Mouse (Mus musculus) limb, embryonic 13.5 days (tissue): ENCODE measurements around the gene Bmp6. TPM values are rescaled to one million over a fixed set of nuclear protein-coding genes. Genes with fewer than 3 reads are reported as not detected.

ENCODE experiments used
- ATAC-seq: fragments of 200-750 bp; cut with Nextera tagmentation; 2 replicates; pipeline ENCODE4 v1.8.0; 2017; ENCODE audit warnings: low read depth, moderate number of reproducible peaks, moderate TSS enrichment; ENCODE audit not compliant: low FRiP score
- H3K27ac ChIP-seq: fragments of 300-500 bp; sonication (generic); 2 replicates; pipeline ENCODE4 v1.5.1; 2015; ENCODE audit warnings: inconsistent platforms, mild to moderate bottlenecking, moderate library complexity
- H3K27me3 ChIP-seq: fragments of 300-500 bp; sonication (generic); 2 replicates; pipeline ENCODE4 v1.6.1; 2015; ENCODE audit warnings: mild to moderate bottlenecking, inconsistent platforms
- H3K36me3 ChIP-seq: fragments of 300-500 bp; sonication (generic); 2 replicates; pipeline ENCODE4 v1.6.1; 2015; ENCODE audit warnings: inconsistent platforms, mild to moderate bottlenecking, moderate library complexity
- H3K4me1 ChIP-seq: fragments of 300-500 bp; sonication (generic); 2 replicates; pipeline ENCODE4 v1.6.1; 2015; ENCODE audit warnings: inconsistent platforms
- H3K4me2 ChIP-seq: fragments of 300-500 bp; sonication (generic); replicated peaks from 2 replicates; pipeline ENCODE4 v1.6.1; 2015; ENCODE audit warnings: inconsistent platforms, mild to moderate bottlenecking, moderate library complexity
- H3K4me3 ChIP-seq: fragments of 300-500 bp; sonication (generic); 2 replicates; pipeline ENCODE4 v1.5.1; 2015; ENCODE audit warnings: moderate library complexity, mild to moderate bottlenecking, inconsistent platforms
- H3K9ac ChIP-seq: fragments of 300-500 bp; sonication (generic); 2 replicates; pipeline ENCODE4 v1.6.1; 2015; ENCODE audit warnings: mild to moderate bottlenecking, inconsistent platforms
- H3K9me3 ChIP-seq: fragments of 300-500 bp; sonication (generic); 2 replicates; pipeline ENCODE4 v1.6.1; 2016; ENCODE audit warnings: inconsistent platforms
- WGBS: fragments of 180-500 bp; shearing (Covaris S2); methylation state at CpG from one replicate; pipeline ENCODE4 v1.1.7; 2015; 5-methylcytosine and 5-hydroxymethylcytosine counted together
- polyA plus RNA-seq: library from polyadenylated mRNA; unstranded; fragments of >200 nt; fragmentation: Nextera tagmentation; extraction: Ambion mirVana; gene quantifications from 2 replicates; pipeline ENCODE4 v1.2.1, GENCODE M21; 2015

Gene Bmp6
- polyA plus RNA-seq = 0.73 and 0.83 TPM in 2 replicates

DNA sequence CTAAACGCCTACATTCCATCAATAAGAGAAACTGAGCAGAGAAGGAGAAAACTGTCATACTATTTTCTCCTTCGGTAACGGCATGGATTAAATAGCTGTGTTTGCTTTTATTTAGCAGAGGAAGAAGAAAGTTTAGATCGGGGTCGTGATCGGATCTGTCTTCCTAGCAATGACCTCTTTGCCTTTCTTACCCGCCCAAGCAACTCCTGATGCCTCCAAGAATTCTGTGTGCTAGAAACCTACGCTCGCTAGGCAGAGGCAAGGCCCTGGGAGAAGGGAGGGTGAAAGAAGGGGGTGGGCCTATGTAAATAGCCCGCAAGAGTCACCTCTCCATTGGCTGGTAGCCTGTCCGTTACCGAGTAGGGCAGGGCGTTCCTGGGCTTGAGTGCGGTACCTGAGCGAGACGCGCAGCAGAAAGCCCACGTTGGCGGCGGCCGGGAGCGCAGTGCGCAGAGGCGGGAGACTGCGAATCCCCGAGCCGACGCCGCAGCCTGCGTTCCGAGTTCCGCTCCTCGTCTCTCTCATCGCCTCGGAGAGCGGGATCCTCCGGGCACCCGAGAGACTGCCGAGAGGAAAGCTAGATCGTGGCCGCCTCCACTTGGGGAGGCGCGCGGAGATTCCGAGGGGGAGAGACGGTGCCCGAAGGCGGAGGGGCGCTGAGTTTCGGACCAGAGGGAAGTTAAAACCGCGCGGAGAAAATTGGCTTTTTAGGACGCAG, at the start of gene Bmp6:
Bmp6 (plus strand) TSS at position 395 of the 718 bp plus-strand sequence.
- ATAC-seq = peak; percentile 97
- peak within 1 kb of the TSS; percentile 51 for H3K4me3 ChIP-seq
- H3K36me3 ChIP-seq = no peaks in the 10 kb centered on the region
- peak within 1 kb of the TSS; percentile 61 for H3K9ac ChIP-seq
- H3K9me3 ChIP-seq = no peaks in the 10 kb centered on the region
- no peak within 1 kb of the TSS for H3K27ac ChIP-seq
- H3K4me1 ChIP-seq = peaks cover 30% of the 10 kb centered on the region
- H3K27me3 ChIP-seq = peaks cover 65% of the 10 kb centered on the region
- H3K4me2 ChIP-seq = peak within 1 kb of the TSS; percentile 85
- WGBS = 2% methylated on average over 52 of the region's 54 CpGs

DNA sequence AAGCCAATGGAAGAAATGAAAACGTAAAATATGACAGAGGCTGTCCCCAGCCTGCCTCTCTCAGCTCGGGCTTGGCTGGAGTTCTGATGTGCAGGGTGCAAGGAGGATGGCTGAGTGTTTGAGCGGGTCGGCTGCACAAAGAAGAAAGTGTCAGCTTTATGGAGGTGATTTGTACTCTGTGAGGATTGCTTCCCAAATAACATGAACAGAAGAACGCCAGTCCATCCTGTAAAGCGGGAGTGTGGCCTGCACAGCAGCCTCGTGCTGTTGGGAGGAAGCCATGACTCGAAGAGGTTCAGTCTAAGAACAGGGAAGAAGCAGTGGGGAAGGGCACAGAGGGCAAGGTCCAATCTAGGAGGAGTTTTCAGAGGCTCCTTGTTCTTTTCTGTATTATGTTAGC, 48.7 kb upstream of the Bmp6 start:
- no peak overlapping the region for H3K4me2 ChIP-seq
- H3K9me3 ChIP-seq = 0 out of 2 replicates have a peak, but pooled peaks cover 9% of the 10 kb centered on the region
- no peak overlapping the region for H3K9ac ChIP-seq
- no peak overlapping the region for H3K4me3 ChIP-seq
- no peaks in the 10 kb centered on the region for H3K27me3 ChIP-seq
- no peaks in the 10 kb centered on the region for H3K36me3 ChIP-seq
- ATAC-seq = no peak
- no peaks in the 10 kb centered on the region for H3K4me1 ChIP-seq
- WGBS = 33% methylated on average over 8 of the region's 8 CpGs
- no peak overlapping the region for H3K27ac ChIP-seq

DNA sequence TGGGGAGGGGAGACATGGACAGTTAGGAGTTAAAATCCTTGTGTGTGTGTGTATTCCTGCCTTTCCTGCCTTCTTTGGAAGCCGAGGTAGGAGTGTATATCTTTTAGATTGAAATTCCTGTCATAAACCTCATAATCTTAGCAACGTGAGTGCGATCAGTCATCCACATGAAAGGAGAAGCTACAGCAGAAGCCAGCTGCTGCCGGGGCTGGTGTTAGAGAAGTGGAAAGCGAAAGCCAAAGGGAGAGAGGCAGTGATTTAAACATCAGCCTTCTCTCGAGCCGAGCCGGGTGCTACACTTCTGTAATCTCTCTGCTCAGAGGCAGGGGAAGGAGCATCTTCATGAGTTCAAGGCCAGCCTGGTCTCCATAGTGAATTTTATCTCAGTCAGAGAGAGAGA, 48.3 kb upstream of the Bmp6 start:
- H3K4me1 ChIP-seq = no peaks in the 10 kb centered on the region
- 0 out of 2 replicates have a peak, but pooled peaks cover 9% of the 10 kb centered on the region for H3K9me3 ChIP-seq
- WGBS = 46% methylated on average over 8 of the region's 8 CpGs
- no peaks in the 10 kb centered on the region for H3K36me3 ChIP-seq
- no peak for ATAC-seq
- H3K4me3 ChIP-seq = no peak overlapping the region
- no peak overlapping the region for H3K9ac ChIP-seq
- H3K4me2 ChIP-seq = no peak overlapping the region
- H3K27ac ChIP-seq = no peak overlapping the region
- no peaks in the 10 kb centered on the region for H3K27me3 ChIP-seq

DNA sequence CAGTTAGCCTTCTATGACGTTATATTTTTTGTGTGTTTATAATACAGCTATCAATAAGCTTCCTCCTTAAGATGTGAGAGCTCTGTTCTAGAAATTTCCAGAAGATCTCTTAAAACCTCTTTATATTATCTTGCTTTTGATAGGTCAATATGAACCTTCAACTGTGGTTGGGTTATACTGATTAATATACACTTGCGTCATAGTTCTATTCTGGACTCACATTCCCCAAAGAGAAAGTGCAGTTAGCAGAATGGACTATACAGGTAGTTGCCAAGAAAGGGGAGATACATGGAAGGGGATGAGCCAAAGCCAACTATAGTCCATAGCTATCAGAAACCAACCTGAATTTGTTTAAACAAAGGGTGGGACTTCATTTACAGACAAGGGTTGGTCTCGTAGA, 33.8 kb upstream of the Bmp6 start:
- 92% methylated on average over 3 of the region's 3 CpGs for WGBS
- no peak for ATAC-seq
- H3K9ac ChIP-seq = no peak overlapping the region
- no peak overlapping the region for H3K4me2 ChIP-seq
- no peak overlapping the region for H3K4me3 ChIP-seq
- H3K36me3 ChIP-seq = no peaks in the 10 kb centered on the region
- H3K27me3 ChIP-seq = no peaks in the 10 kb centered on the region
- H3K9me3 ChIP-seq = no peaks in the 10 kb centered on the region
- 0 out of 2 replicates have a peak, but pooled peaks cover 4% of the 10 kb centered on the region for H3K4me1 ChIP-seq
- no peak overlapping the region for H3K27ac ChIP-seq

DNA sequence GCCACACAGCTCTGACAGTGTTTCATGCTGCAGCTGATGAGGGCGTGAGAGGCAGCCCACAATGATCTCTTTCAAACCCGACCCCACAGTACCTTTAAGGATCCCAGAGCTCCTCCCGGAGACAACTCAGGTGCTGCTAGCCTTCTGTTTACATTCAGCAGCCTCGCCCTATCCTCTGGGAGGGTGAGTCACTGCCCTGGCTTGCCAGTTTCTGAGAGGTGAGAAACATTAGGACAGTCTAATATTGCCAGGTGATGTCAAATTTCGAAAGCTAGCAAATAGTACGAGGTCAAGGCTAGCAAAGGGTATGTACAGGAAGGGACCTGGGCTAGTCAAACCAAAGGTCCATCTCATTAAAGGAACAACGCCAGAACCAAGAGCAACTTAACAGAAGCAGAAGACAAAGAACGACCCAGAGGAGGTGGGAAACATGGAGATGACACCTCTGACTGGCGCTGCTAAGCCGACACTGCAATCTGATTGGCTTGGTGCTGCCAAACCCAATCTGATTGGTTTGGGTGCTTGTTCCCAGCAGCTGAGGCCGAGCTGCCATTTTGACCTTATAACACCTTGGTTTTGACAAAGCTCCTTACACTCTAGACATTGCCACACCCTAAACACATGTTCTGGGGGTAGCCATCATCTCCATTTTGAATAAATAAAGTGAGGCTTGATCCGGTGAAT, 32.4 kb upstream of the Bmp6 start:
- H3K4me2 ChIP-seq = no peak overlapping the region
- H3K9ac ChIP-seq = no peak overlapping the region
- H3K4me3 ChIP-seq = no peak overlapping the region
- WGBS = 81% methylated on average over 12 of the region's 12 CpGs
- 0 out of 2 replicates have a peak, but pooled peaks cover 4% of the 10 kb centered on the region for H3K4me1 ChIP-seq
- ATAC-seq = no peak
- no peaks in the 10 kb centered on the region for H3K9me3 ChIP-seq
- no peaks in the 10 kb centered on the region for H3K36me3 ChIP-seq
- no peaks in the 10 kb centered on the region for H3K27me3 ChIP-seq
- no peak overlapping the region for H3K27ac ChIP-seq

DNA sequence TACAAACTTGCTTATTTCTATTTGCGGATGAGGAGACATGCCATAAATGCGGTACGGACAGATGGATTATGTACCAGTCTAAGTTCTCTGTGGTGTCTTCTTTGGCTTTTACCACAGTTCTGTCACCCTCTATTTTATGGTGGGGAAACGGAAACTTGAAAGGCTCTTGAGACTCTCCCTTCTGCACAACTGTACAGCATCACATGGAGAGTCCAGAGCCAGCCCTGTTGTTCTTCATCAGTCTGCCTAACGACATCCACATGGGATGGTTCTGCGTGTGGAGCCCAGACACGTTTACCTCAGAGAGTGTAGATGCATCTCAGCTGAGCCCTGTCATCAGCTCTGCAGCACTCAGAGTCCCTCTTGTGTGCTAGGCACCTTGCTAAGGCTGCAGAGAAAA, 30.3 kb upstream of the Bmp6 start:
- H3K4me2 ChIP-seq = no peak overlapping the region
- WGBS = 51% methylated on average over 7 of the region's 7 CpGs
- 0 out of 2 replicates have a peak, but pooled peaks have one; percentile 24 for ATAC-seq
- no peak overlapping the region for H3K27ac ChIP-seq
- H3K9ac ChIP-seq = no peak overlapping the region
- no peaks in the 10 kb centered on the region for H3K9me3 ChIP-seq
- H3K4me1 ChIP-seq = 0 out of 2 replicates have a peak, but pooled peaks cover 4% of the 10 kb centered on the region
- H3K27me3 ChIP-seq = no peaks in the 10 kb centered on the region
- no peak overlapping the region for H3K4me3 ChIP-seq
- H3K36me3 ChIP-seq = no peaks in the 10 kb centered on the region

DNA sequence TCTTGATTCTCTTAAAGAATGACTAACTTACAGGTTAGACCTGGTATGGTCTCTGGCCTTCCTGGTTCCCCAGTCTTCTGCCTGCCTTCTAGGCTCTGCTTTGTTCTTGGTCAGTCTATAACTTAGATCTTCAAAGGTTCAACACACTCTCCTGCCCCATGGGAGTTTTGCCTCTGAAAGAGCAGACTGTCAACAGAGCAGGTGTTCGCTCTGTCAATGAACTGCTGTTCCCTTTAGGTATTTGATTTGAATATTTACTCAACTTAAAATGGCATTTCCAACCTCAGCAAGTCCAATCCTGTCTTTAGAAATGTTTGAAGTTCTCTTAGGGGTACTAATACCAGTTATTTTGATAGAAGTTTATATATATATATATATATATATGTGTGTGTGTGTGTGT, 26.5 kb upstream of the Bmp6 start:
- no peak overlapping the region for H3K4me2 ChIP-seq
- H3K4me3 ChIP-seq = no peak overlapping the region
- H3K27ac ChIP-seq = no peak overlapping the region
- H3K36me3 ChIP-seq = no peaks in the 10 kb centered on the region
- no peak overlapping the region for H3K9ac ChIP-seq
- no peak for ATAC-seq
- no peaks in the 10 kb centered on the region for H3K9me3 ChIP-seq
- H3K4me1 ChIP-seq = peaks cover 10% of the 10 kb centered on the region; the same call in 1 of the 2 replicates
- H3K27me3 ChIP-seq = no peaks in the 10 kb centered on the region
- 81% methylated on average over 1 of the region's 1 CpGs for WGBS

DNA sequence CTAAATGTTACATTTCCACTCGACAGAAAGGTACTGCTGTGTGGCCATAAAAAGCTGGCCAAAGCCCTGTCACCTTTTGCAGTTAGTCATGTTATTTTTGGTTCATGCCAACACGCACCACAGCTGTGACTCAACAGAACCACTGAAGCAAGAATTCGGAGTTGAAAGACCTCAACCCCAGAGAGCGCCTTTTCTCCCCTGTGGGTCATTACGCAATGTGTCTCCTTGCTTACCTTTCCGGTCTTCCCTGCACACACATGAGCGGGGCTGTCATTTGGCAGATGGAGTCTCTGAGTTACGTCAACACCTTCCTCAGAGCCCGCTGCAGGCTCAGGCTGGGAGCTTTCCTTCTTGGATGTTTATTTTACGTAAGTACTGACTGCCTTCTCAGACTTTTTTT, 24.6 kb upstream of the Bmp6 start:
- no peak for ATAC-seq
- no peaks in the 10 kb centered on the region for H3K9me3 ChIP-seq
- H3K4me2 ChIP-seq = peak overlapping the region; percentile 36
- H3K27me3 ChIP-seq = no peaks in the 10 kb centered on the region
- H3K27ac ChIP-seq = 0 out of 2 replicates have a peak overlapping the region, but pooled peaks have one; percentile 7
- H3K4me3 ChIP-seq = no peak overlapping the region
- no peak overlapping the region for H3K9ac ChIP-seq
- no peaks in the 10 kb centered on the region for H3K36me3 ChIP-seq
- H3K4me1 ChIP-seq = peaks cover 6% of the 10 kb centered on the region; the same call in 1 of the 2 replicates
- WGBS = 53% methylated on average over 10 of the region's 10 CpGs

DNA sequence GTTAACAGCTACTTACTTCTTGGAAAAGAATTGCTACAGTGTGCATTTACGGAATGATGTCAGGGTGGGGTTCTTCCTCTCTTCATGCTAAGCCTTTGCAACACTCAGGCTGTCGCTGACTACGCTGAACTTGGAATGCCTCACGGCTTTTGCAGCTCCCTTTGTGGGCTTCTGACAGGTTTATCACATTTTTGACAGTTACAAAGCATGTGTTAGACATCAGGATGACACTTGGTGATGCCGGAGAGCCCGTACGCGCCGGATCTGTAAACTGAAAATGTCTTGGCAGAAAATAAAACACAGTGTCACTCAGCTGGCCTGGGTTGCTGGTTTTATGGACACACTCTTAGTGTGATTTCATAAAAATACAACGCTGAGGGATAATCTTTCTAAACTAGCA, 20.5 kb upstream of the Bmp6 start:
- Histone ChIP-seq H3K27ac (no peak overlapping the region), H3K4me3 (no peak overlapping the region), H3K9ac (no peak overlapping the region), H3K27me3 (no peaks in the 10 kb centered on the region), H3K36me3 (no peaks in the 10 kb centered on the region), H3K4me2 (no peak overlapping the region), H3K9me3 (no peaks in the 10 kb centered on the region), H3K4me1 (peaks cover 6% of the 10 kb centered on the region; the same call in 1 of the 2 replicates)
- no peak for ATAC-seq
- 53% methylated on average over 10 of the region's 10 CpGs for WGBS

DNA sequence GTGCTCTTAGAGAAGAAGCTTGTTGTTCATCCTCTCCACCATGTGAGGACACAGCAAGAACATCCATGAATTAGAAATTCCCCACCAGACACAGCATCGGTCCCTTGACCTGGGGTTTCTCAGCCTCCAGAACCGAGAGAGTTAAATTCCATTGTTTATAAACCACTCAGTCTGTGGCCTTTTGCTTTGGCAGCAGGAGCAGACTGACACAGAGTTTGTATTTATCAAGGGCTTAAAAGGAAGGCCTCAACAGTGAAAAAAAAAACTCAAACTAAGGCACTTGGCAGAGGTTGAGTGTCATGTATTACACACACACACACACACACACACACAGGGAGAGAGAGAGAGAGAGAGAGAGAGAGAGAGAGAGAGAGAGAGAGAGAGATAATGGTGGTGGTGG, 17.5 kb upstream of the Bmp6 start:
- Histone ChIP-seq H3K9ac (no peak overlapping the region), H3K27me3 (no peaks in the 10 kb centered on the region), H3K36me3 (no peaks in the 10 kb centered on the region), H3K9me3 (no peaks in the 10 kb centered on the region), H3K4me3 (no peak overlapping the region), H3K4me1 (no peaks in the 10 kb centered on the region), H3K27ac (no peak overlapping the region), H3K4me2 (no peak overlapping the region)
- ATAC-seq = no peak
- WGBS = 46% methylated on average over 2 of the region's 2 CpGs

DNA sequence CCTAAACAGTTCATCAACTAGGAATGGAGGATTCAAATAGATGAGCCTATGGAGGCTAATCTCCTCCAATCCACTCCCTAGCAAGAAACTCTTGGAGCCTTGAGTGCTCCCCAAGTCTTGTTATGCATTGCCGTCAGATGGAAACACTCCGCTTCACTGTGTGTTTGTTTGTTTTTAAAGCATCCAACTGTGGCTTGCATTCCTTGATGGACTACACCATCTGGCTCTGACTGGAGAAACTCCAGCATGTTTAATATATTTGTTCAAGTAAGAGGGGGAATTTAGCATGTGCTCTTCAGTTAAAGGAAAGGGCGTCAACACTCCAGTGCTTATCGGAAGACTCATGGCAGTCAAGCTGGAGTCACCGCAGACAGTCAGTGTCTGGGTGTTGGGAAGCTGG, 11.4 kb upstream of the Bmp6 start:
- H3K27ac ChIP-seq = no peak overlapping the region
- peaks cover 6% of the 10 kb centered on the region; the same call in 1 of the 2 replicates for H3K9me3 ChIP-seq
- H3K4me3 ChIP-seq = no peak overlapping the region
- no peaks in the 10 kb centered on the region for H3K4me1 ChIP-seq
- no peak overlapping the region for H3K4me2 ChIP-seq
- no peak for ATAC-seq
- no peaks in the 10 kb centered on the region for H3K36me3 ChIP-seq
- H3K27me3 ChIP-seq = no peaks in the 10 kb centered on the region
- 90% methylated on average over 5 of the region's 5 CpGs for WGBS
- H3K9ac ChIP-seq = no peak overlapping the region

DNA sequence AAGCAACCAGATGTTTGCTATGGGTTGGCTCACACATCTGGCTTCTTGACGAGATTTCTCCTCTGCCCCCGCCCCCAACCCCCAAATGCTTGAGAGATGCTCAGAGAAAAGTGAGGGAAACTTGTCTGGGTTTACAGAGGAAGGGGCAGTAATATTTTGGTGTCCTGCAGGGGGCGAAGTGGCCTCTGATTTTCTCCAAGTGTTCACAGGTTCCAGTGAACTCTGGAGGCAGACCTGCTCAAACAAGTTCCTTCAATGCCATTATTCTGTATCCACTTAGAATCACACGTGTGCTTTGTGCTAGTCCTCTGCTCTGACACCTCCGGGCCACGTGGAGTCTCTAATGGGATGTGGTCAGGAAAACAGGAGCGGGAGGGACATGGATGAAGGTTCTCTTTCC, 2.3 kb upstream of the Bmp6 start:
- peaks cover 44% of the 10 kb centered on the region for H3K27me3 ChIP-seq
- H3K9ac ChIP-seq = no peak overlapping the region
- H3K27ac ChIP-seq = no peak overlapping the region
- WGBS = 29% methylated on average over 7 of the region's 7 CpGs
- no peaks in the 10 kb centered on the region for H3K36me3 ChIP-seq
- peaks cover 26% of the 10 kb centered on the region for H3K4me1 ChIP-seq
- H3K9me3 ChIP-seq = peaks cover 8% of the 10 kb centered on the region; the same call in 1 of the 2 replicates
- no peak for ATAC-seq
- no peak overlapping the region for H3K4me3 ChIP-seq
- no peak overlapping the region for H3K4me2 ChIP-seq
